Mouse (Mus musculus) spleen, adult 2 months (tissue): ENCODE results near the gene Stox2. TPM values are rescaled to one million over a fixed set of nuclear protein-coding genes. Genes with fewer than 3 reads are reported as not detected.
A peak's percentile ranks its signal among the peaks of the same experiment; 100 is the strongest.

ENCODE experiments used
- DNase-seq, 2 experiments: peaks; one replicate each; pipeline versions ENCODE4 v3.0.0 to v3.0.0-alpha.2; 2012 to 2021; ENCODE audit warnings: low spot score in 2 of 2, low read depth in 1 of 2
- H3K27ac ChIP-seq: fragments of 200-500 bp; 2 replicates; pipeline ENCODE4 v1.5.1; 2012; ENCODE audit warnings: low read length, inconsistent platforms; ENCODE audit not compliant: insufficient read depth
- H3K27me3 ChIP-seq: fragments of 200-500 bp; 2 replicates; pipeline ENCODE4 v1.6.1; 2012; ENCODE audit warnings: mild to moderate bottlenecking, moderate library complexity, low read length, inconsistent platforms; ENCODE audit not compliant: control insufficient read depth, insufficient read depth
- H3K36me3 ChIP-seq: fragments of 200-500 bp; 2 replicates; pipeline ENCODE4 v1.6.1; 2012; ENCODE audit warnings: mild to moderate bottlenecking, low read length, inconsistent platforms; ENCODE audit not compliant: control insufficient read depth, insufficient read depth
- H3K4me1 ChIP-seq: fragments of 200-500 bp; 2 replicates; pipeline ENCODE4 v1.6.1; 2011; ENCODE audit warnings: inconsistent platforms; ENCODE audit not compliant: control insufficient read depth, insufficient read depth, insufficient read length
- H3K4me3 ChIP-seq: fragments of 200-500 bp; 2 replicates; pipeline ENCODE4 v1.5.1; 2011; ENCODE audit warnings: mild to moderate bottlenecking, inconsistent platforms; ENCODE audit not compliant: insufficient read depth, insufficient read length; ENCODE audit errors: extremely low read depth
- CTCF ChIP-seq: fragments of 200-500 bp; IDR thresholded peaks from 2 replicates; pipeline ENCODE4 v1.5.1; 2011; ENCODE audit warnings: mild to moderate bottlenecking, inconsistent platforms; ENCODE audit not compliant: insufficient read depth, insufficient read length, insufficient replicate concordance; ENCODE audit errors: extremely low read depth
- POLR2A ChIP-seq: fragments of 200-500 bp; IDR thresholded peaks from 2 replicates; pipeline ENCODE4 v1.6.1; 2011; ENCODE audit warnings: low read depth, low read length, inconsistent platforms
- WGBS: fragments of 180-500 bp; shearing (Covaris S2); methylation state at CpG from one replicate; pipeline ENCODE4 v1.1.7; 2018; 5-methylcytosine and 5-hydroxymethylcytosine counted together
- polyA plus RNA-seq: library from polyadenylated mRNA; depleted of rRNA; stranded (reverse); fragments of >200 nt; gene quantifications from 2 replicates; pipeline ENCODE4 v1.2.3, GENCODE M21; 2012

Gene Stox2
- polyA plus RNA-seq, 1 experiment, result 0.50 TPM

GRCm38 (mm10) chr8:47193321-47193996 lies 252.7 kb downstream of the Stox2 start:
- no peak for TF ChIP-seq POLR2A
- no peak overlapping the region for H3K27ac ChIP-seq
- H3K4me1 ChIP-seq, result peaks cover 8% of the 10 kb centered on the region
- no peaks in the 10 kb centered on the region for H3K36me3 ChIP-seq
- H3K4me3 ChIP-seq, result no peak overlapping the region
- no peak for DNase-seq
- WGBS, result 91% methylated on average over 29 of the region's 29 CpGs
- H3K27me3 ChIP-seq, result no peaks in the 10 kb centered on the region

GRCm38 (mm10) chr8:47191444-47192365 lies 254.5 kb downstream of the Stox2 start:
- DNase-seq, result no peak
- no peak overlapping the region for H3K4me3 ChIP-seq

DNA sequence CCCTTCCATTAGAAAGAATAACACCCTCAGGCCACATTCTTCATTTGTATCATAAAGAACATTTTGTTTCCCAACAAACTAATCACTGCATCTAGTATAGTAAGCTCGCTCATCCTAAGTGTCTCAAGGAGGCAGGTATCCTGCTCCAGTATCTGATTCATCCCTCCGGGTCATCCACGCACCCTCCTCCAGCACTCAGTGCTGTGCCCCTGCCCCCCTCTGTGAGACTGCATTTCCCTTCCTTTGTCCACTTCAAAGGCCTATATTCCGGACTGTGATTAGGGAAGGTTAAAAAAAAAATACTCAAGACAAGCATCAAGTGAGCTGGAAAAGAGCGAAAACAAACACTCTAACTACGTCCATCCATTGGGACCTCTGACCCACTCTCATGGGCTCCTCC lies 260.8 kb downstream of the Stox2 start:
- Histone ChIP-seq H3K4me3 (no peak overlapping the region), H3K4me1 (no peaks in the 10 kb centered on the region; the same call in 1 of the 2 replicates), H3K27me3 (no peaks in the 10 kb centered on the region), H3K36me3 (no peaks in the 10 kb centered on the region), H3K27ac (no peak overlapping the region)
- WGBS, result 92% methylated on average over 6 of the region's 6 CpGs
- DNase-seq, result no peak
- TF ChIP-seq POLR2A (no peak), CTCF (no peak)

More at GRCm38 (mm10) chr8:47191444-47192365, 254.5 kb downstream of the Stox2 start:
- no peak for TF ChIP-seq POLR2A
- no peak for TF ChIP-seq CTCF
- 80% methylated on average over 18 of the region's 18 CpGs for WGBS
- H3K27me3 ChIP-seq, result no peaks in the 10 kb centered on the region
- H3K36me3 ChIP-seq, result no peaks in the 10 kb centered on the region
- H3K27ac ChIP-seq, result peak overlapping the region; percentile 44; the same call in 1 of the 2 replicates
- peaks cover 8% of the 10 kb centered on the region for H3K4me1 ChIP-seq

- WGBS, result 78% methylated on average over 6 of the region's 6 CpGs
- H3K27me3 ChIP-seq, result no peaks in the 10 kb centered on the region
- H3K27ac ChIP-seq, result no peak overlapping the region
- no peak for DNase-seq
- no peaks in the 10 kb centered on the region for H3K36me3 ChIP-seq
- no peak overlapping the region for H3K4me3 ChIP-seq
- no peaks in the 10 kb centered on the region for H3K4me1 ChIP-seq
- TF ChIP-seq POLR2A (no peak), CTCF (no peak)
These were observed 263.2 kb downstream of the Stox2 start for GRCm38 (mm10) chr8:47182771-47183558.

- Histone ChIP-seq H3K4me1 (no peaks in the 10 kb centered on the region), H3K27me3 (no peaks in the 10 kb centered on the region), H3K4me3 (no peak overlapping the region), H3K27ac (no peak overlapping the region), H3K36me3 (no peaks in the 10 kb centered on the region)
- TF ChIP-seq POLR2A (no peak), CTCF (no peak)
- DNase-seq, result no peak
- WGBS, result 92% methylated on average over 4 of the region's 4 CpGs
These were observed 263.9 kb downstream of the Stox2 start for GRCm38 (mm10) chr8:47182292-47182691.

- TF ChIP-seq CTCF, result no peak
- no peak for TF ChIP-seq POLR2A
- Histone ChIP-seq H3K4me1 (no peaks in the 10 kb centered on the region), H3K27ac (no peak overlapping the region), H3K4me3 (no peak overlapping the region), H3K36me3 (no peaks in the 10 kb centered on the region), H3K27me3 (no peaks in the 10 kb centered on the region)
- no peak for DNase-seq
- WGBS, result 85% methylated on average over 18 of the region's 18 CpGs
These were observed 265.0 kb downstream of the Stox2 start for GRCm38 (mm10) chr8:47181032-47181698.
